Mouse (Mus musculus): ENCODE measurements around the gene Ubr1. TPM values are rescaled to one million over a fixed set of nuclear protein-coding genes. Genes with fewer than 3 reads are reported as not detected.
"Not testable (repeated sequence)": the region's sequence is repeated elsewhere in the genome, so short reads cannot be mapped to it uniquely, and the experiment has no call there.

Gene Ubr1
- total RNA-seq, 4 experiments from 2014 or later = 40.8 to 45.5 (median 45.0) TPM

DNA sequence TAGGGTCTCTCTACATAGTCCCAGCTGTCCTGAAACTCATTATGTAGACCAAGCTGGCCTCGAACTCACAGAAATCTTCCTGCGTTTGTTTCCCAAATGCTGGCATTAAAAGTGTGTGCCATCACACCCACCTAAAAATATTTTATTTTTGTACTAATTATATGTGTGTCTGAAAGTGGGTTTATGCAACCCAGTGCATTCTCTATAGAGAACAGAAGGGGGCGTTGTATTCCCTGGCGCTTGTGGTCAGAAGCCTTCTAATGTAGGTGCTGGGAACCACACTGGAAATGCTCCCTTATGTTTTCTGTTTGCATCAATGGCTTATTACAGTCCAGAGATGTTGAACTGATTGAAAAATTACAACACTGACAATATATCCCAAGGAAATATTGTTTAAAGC lies 5.8 kb upstream of the Ubr1 start:
- no peak for DNase-seq (ENCODE audit: low spot score in 2 of 2)

DNA sequence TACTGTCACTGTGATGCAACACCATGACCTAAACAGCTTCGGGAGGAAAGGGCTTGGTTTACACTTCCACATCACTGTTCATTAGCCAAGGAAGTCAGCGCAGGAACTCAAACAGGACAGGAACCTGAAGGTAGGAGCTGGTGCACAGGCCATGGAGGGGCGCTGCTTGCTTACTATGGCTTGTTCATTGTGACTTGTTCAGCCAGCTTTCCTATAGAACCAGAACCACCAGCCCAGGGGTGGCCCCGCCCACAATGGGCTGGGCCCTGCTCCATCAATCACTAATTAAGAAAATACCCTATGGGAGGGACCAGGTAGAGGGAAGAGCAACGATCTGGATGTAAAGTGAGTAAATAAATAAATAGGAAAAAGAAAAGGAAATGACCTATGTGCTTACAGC lies 2.4 kb upstream of the Ubr1 start:
- DNase-seq (ENCODE audit: low spot score in 2 of 2) = no peak

DNA sequence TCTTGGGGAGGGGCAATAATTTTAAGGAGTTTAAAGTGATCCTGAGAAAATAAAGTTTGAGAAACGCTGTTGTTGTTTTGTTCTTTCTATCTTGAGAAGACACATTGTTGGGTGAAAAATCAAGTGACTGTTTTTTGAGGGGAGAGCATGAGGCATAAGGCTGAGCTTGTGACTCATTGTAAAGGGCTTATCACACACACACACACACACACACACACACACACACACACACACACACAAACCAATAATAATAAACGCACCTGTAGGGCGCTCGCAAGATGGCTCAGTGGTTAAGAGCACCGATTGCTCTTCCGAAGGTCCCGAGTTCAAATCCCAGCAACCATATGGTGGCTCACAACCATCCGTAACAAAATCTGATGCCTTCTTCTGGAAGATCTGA lies 1.7 kb upstream of the Ubr1 start:
- not testable (repeated sequence) for DNase-seq (ENCODE audit: low spot score in 2 of 2)

DNA sequence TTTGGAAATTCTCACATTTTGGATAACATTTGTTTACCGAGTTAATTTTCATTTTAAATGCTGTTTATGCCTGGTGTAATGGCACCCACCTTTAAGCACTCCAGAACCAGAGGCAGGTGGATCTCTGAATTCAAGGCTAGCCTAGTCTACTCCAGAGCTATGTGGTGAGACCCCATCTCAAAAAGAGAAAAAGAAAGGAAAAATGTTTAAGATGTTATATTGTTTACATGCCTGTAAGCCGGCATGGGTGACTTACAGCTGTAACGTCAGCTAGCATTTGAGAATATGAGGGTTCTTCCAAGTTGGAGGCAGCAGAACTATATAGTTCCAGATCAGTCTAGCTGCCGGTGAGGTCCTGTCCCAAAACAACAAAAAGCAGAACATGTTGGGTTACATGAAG lies 1.3 kb upstream of the Ubr1 start:
- DNase-seq (ENCODE audit: low spot score in 2 of 2) = no peak

DNA sequence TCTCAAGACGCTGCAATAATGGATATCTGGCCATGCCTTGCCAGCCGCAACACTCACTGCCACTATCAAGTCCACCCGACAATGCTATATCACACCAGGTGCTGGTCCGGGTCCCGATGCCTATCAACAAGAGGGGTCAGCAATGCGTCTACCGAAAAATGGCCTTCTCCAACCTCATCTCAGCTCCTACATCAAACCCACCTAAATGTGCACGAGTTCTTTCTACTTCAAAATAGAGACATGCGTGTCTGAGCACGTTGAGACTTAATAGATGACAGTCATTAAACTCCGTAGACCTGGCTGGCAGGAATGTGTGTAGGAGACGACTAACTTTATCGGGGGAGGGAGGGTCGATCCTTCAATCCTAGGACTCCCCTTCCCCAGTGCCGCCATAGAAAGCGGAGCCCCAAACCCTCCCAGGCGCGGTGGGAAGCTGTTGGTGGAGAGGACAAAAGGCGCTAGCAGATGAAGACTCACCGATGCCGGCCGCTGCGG lies 423 bp downstream of the Ubr1 start:
- DNase-seq (ENCODE audit: low spot score in 2 of 2) = peak in 1 of 2 experiments; percentile 16

DNA sequence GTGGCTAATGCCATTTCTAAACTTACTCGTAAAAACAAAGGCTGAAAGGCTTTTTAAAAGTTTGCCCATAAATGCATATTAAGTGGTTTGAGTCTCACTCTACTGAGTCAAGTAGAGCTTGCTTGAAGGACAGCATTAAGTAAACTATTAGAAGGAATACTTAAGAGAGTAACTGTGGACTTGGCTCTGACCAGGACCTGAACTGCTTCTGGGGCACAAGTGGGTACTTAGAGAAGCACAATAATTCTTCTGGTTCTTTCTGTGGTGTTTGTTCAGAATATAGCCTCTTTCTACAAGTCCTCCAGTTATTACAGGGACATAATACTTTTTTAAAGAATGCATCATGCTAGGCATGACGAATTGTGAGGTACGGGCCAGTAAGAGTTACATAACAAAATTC lies 5.0 kb downstream of the Ubr1 start:
- no peak for DNase-seq (ENCODE audit: low spot score in 2 of 2)

DNA sequence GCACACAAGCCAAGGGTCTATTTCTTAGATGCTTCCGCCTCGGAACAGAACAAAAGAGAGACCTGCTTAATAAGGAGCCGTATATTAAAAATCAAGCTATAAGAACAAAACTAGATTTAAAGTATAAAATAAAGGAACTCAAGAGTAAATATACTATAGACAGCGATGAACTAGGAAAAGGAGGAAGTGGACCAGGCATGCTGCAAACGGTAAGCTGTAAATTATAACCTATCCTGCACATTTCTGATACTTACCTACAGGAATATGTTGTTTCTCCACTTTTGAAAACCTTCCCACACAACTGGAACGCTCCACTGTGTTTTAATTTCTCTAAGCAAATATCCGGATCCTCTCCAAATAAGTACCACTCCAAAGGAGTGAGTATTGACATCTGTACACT lies 7.4 kb downstream of the Ubr1 start:
- DNase-seq (ENCODE audit: low spot score in 2 of 2) = no peak

DNA sequence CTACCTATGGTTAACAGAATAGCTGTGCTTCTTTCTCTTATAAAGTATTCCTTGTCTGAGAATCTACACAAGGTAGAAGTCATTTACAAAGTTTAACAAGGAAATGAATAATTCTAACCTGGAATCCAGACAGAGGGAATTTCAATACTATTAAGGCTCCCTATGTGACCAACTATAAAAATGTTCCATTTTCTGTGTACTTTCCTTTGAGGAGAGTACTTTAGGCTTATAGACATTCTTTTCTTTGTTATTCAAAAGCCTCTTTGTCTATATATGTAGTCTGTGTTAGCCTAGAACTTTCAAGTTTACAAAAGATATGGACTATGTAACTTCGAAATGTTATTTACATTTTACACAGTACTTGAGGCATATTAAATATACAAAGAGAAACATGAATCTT lies 10.3 kb downstream of the Ubr1 start:
- no peak for DNase-seq (ENCODE audit: low spot score in 2 of 2)

DNA sequence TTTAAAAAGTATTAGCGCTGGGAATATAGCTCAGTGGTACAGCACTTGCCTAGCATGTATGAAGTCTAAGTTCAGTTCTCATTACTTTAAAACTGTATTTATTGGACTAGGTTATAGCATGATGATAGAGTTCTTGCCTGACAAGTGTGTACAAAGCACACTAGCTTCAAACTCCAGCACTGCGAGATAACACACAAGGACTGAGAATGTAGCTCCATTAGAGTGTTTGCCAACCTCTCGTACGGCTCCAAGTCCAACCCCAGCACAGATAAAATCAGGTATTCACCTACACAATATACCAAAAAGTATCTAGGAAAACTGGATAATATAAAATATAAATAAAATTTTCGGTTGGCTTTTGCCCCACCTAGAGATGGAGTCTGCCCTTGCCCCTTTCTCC lies 10.7 kb downstream of the Ubr1 start:
- DNase-seq (ENCODE audit: low spot score in 2 of 2) = no peak

DNA sequence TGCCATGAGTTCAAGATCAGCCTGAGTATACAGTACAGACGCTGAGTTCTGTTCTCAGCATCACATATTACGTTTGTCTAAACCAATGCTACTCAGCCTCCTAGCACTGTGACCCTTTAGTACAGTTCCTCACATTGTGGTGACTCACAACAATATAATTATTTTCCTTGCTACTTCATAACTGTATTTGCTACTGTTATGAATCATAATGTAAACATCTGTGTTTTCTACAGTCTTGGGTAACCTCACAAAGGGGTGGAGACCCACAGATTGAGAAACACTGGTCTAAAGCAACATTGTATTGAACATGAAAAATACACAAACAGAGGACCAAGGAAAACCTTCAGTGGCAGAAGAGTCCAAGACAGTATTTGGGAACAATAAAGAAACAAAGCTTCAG lies 11.2 kb downstream of the Ubr1 start:
- no peak for DNase-seq (ENCODE audit: low spot score in 2 of 2)

DNA sequence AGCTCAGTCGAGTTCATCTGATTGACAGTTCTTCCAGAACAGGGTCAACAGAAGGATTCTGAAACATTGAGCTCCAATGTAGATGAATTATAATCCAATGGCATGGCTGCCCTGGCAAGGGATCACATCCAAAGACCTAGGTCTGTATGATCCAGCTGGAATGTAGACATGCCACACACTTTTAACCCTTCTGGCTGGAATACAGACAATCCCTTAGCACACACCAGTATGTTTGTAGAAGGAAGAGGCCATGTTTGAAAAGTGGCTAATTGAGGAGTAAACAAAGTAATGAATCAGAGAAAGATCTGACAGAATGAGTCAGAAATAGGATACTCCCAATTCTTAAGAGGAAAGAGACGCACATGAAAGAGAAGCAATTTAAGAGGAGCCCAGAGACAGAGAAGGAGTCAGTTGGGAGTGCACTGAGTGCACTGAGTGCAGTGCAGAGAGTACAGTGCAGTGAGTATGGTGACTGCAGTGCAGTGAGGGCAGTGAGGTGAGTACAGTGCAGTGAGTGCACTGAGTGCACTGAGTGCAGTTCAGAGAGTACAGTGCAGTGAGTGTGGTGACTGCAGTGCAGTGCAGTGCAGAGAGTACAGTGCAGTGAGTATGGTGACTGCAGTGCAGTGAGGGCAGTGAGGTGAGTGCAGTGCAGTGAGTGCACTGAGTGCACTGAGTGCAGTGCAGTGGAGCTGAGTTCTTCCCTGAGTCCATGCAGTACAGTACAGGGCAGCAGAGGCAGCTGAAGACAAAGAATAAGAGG lies 18.2 kb downstream of the Ubr1 start:
- no peak for DNase-seq (ENCODE audit: low spot score in 2 of 2)

DNA sequence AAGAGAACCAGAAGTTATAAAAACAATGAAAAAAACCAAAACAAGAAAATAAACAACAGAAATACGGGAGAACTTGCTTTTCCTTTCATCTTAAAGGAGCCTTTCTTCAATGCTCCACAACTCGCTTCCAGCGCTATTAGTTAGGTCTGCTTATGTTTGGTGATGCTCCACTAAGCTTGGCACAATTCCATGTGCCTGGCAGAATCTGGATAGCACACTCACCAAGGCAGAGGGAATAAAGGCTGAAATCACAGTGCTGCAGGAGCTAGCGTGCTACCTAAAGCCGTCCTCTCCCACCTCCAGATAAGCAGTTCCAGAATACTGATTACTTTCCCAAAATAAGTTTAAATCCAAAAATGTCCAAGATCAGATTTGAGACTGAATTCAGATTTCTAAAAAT lies 19.3 kb downstream of the Ubr1 start:
- peak; percentile 17 to 58 for DNase-seq (ENCODE audit: low spot score in 2 of 2)

DNA sequence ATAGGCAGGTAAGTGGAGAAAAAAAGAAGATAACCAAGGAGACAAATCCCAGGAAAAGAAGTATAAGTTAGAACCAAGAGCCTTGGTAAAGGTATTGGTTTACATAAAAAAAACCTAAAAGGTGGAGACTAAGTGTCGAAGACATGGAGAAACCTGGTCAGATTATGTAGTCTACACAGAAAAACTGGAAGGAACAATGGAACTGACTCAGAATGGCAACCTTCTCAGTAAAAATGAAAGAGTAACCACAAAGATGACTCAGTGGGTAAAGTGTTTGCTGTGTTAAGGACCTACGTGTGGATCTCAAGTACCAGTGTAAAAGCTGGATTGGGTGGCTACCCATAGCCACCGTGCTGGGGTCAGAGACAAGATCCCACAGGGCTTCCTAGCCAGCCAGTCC lies 37.5 kb downstream of the Ubr1 start:
- DNase-seq (ENCODE audit: low spot score in 2 of 2) = no peak

DNA sequence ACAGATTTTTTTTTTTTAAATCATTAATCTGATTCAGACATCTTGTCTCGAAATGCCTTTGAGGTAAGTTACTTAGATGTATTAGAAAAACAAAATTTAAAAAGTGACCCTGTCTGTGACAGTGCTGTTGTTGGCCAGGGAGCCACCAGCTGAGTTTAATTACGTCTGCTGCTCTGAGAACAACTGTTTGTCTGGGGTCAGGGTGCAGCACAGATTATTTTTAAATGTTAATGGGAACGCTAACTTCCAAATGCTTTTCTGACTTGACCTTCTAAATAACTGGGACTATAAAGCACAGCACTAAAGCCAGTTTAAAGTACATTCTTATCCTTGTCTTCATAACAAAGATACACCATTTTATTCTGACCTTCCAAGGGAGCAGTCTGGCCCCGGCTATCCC lies 61.0 kb downstream of the Ubr1 start:
- no peak for DNase-seq (ENCODE audit: low spot score in 2 of 2)

DNA sequence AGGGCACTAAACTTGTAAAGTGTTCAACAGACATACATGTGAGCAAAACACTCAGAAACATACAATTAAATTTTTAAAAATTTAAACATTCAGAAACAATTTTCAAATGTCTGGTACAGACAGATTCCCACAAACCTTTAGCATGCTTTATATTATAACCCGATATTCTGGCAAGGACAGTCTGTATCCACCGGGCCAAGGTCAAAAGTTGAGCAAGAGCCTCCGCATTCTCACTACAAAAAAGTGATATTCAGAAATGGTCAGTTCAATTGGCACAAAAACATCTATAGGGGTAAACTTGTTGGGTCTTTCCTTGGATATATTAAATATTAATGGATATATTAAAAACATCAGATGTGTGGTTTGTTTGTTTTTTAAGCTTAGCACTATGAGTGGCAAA lies 74.2 kb downstream of the Ubr1 start:
- DNase-seq (ENCODE audit: low spot score in 2 of 2) = no peak

DNA sequence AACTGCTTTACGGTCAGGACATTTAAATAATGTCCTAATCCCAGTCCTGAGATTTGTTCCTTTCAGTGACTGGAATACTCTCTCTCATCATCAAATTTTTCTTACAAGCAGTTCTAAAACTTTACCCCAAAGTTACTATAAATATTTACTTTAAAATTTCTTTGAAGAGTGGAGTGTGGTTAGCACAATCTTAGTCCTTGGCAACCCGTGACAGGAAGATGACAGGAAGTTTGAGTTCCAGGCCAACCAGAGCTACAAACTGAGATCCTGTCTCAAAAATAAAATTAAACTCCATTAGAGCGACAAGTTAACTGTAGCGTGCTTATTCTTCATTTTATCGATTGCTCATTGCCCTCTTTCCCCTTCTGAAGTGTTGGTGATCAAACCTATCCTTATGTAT lies 82.9 kb downstream of the Ubr1 start:
- no peak for DNase-seq (ENCODE audit: low spot score in 2 of 2)

DNA sequence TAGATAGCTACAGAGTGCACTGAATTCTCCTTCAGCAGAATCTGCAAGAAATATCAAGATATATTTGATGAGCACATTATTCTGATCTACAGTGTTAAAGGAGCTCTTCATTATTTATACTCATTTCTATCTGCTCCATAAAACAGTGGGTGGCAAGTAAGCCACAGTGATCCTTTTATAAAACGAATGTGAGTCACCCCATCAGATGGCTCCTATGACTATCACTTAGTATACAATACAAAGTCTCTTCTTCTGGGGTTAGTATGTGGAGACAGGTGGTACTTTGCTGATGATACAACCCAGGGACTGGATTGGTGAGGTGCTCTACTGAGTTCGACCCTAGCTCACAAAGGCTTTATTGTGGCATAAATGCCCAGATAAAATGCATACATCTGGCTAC lies 97.3 kb downstream of the Ubr1 start:
- DNase-seq (ENCODE audit: low spot score in 2 of 2) = no peak

DNA sequence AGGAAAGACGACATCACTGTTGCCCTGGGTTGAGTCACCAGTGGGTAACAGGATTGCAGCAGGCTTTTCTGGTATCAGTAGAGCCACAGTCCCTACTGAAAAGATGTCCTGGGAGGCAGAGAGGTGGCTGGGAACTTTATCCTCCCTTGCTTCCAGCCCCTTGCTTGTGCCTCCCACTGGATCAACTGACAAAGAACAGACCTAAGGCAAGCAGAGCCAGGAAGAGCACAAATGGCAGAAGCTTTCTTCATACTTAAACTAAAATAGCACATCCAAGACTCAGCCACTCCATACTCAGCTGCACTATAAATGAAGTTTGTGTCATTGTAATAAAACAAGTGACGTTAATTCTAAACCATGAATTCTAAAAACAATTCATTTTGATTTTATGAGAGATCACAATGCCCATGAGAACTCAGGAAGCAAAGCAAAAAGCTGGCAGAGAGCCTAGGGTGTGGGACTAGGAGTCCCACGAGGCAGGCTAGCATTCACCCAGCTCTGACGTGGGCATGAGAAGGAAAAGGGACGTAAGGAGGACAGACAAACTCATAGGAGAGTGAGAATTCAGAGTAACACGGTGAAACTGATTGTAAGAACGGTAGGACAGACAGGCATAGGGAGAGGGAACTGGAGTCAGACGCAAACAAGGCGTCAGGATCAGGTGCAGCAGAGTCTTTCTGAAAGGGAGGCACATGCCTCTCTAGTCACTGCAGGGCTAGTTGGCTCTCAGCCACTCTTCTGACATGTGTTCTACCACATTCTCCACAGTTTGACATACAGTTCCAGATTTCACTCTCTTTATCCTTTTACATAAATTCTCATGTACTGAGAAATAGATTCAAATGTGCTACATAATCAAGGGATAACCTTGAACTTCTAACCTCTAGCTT lies 98.8 kb downstream of the Ubr1 start:
- peak in 1 of 2 experiments; percentile 11 for DNase-seq (ENCODE audit: low spot score in 2 of 2)

DNA sequence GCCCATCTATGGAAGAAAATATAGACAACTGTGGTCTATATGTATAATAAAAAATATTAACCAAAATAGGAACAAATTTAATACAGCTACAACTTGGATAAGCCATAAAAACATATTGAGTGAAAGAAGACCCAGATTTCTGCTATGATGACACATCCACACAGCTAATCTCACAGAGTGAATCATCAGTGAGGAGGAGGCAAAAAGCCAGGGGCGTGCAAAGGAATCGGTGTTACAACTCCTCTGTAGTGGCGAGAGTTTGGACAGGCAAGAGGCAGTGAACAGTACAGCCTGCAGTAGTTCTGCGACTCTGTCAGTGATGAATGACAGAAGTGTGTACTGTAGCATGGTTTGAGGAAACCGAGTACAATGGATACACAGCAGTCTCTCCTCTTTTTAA lies 103.2 kb downstream of the Ubr1 start:
- peak in 1 of 2 experiments; percentile 31 for DNase-seq (ENCODE audit: low spot score in 2 of 2)

DNA sequence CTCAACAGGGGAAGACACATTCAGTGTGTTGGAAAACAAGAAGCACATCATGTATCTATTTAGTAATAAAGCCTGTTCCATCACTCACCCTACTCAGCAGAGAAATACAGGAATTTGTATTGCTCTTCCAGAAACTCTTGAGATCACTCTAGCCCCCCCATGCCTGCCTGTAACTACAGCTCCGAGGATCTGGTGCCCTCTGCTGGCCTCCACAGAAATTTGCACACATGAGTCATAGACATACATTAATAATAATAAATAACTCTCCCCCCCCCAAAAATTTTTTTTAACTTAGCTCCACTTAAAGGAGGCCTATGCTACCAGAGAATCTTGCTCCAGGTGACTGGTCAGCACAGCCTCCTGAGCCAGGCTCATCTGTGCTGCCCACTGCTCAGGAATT lies 104.0 kb downstream of the Ubr1 start:
- DNase-seq (ENCODE audit: low spot score in 2 of 2) = no peak

DNA sequence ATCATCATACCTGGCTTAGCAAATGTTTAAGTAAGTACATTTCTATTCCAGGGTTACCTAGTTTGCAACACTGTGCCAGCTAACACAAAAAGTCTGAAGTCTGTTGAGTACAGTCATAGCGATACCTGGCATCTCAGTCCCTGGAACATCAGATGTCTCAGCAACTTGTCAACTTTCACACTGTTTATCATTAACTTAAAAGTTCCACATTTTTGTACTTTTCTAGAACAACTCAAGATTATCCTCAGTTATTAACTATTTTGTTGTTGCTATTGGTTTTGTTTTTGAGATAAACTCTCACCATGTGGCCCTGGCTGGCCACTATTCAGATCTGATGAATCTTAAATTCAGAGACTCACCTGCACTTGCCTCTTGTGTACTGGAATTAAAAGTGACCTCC lies 107.1 kb downstream of the Ubr1 start:
- DNase-seq (ENCODE audit: low spot score in 2 of 2) = no peak

DNA sequence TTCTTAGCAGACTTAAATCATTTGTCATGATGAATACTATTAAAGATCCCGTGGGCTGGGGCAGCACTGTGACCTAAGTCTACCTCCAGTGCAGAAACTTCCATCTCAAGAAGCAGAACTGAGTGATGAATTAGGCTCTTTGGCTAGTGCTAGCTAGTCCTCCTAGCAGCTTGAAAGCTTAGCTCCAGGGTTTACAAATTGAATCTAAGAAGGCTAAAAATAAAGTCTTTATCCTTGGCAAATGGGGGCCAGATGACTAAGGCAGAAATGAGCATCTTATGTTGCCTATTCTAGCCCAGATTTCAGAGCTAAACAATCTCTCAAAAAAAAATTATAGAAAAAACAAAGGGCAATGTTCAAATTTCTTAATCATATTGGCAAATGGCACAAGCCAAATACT lies 109.8 kb downstream of the Ubr1 start:
- no peak for DNase-seq (ENCODE audit: low spot score in 2 of 2)

DNA sequence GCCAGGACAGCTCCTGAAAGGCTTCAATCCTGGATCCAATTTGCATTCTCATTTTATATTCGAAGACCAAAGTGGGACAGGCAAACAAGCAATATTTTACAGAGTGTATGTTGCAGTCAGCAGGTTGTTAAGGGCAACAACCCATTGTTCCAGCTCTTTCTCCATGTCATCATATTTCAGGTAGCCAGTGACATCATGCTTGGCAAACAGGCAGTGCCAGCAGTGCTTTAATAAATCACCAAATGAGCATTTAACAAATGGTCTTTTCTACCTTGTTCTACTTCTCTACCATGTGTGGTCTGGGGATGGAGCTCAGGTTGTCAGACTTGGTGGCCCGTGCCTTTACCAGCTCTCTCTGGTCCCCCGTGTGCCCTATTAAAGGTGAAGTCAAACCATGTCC lies 112.4 kb downstream of the Ubr1 start:
- DNase-seq (ENCODE audit: low spot score in 2 of 2) = no peak

Measured in layer of hippocampus, adult 8-10 months (tissue).